9 mouse cellular contexts compared by ENCODE assay signal in the genomic region with DNA sequence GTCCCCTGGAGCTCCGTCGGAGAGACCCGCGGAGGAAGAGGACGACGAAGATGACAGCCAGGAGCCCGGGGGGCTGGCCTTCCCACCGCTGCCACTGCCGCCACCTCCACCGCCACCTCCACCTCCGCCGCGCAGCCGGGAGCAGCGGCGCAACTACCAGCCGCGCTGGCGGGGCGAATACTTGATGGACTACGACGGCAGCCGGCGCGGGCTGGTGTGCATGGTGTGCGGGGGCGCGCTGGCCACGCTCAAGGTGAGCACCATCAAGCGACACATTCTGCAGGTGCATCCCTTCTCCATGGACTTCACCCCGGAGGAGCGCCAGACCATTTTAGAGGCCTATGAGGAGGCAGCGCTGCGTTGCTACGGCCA. TPM values are rescaled to one million over a fixed set of nuclear protein-coding genes. Genes with fewer than 3 reads are reported as not detected.
DNase-seq lines count a peak whose midpoint lies in the region; ATAC-seq and TF ChIP-seq lines count a peak whose summit lies in the region.
"Had no signal": no experiment of that assay in that cellular context is flagged by ENCODE, and none has a peak within 500 bp of the region (broad histone marks: within the 10 kb centered on the region; RNA-seq: fewer than 3 reads in every experiment).

No protein-coding gene starts in this region.

- no peak for TF ChIP-seq CTCF in kidney, adult 2 months (conservative IDR thresholded peaks at IDR 0.05; ENCODE audit: insufficient read depth, insufficient read length, low read depth, low read length)

- peaks cover 8% of the 10 kb centered on the region for H3K4me1 ChIP-seq in kidney, adult 2 months (ENCODE audit: control insufficient read depth, insufficient read depth, low read length)
- peaks cover 54% of the 10 kb centered on the region for H3K4me1 ChIP-seq in embryonic facial prominence, embryonic 10.5 days
- H3K4me1 ChIP-seq in hindbrain, embryonic 14.5 days (replicated peaks; ENCODE audit: control insufficient read depth, insufficient read depth, low read length), result peaks cover 55% of the 10 kb centered on the region
- peaks cover 69% of the 10 kb centered on the region for H3K4me1 ChIP-seq in midbrain, embryonic 13.5 days (replicated peaks)

- H3K27ac ChIP-seq in kidney, adult 2 months (ENCODE audit: insufficient read depth, low read depth, low read length), result no peak overlapping the region
- peak overlapping the region; percentile 68 for H3K27ac ChIP-seq in embryonic facial prominence, embryonic 10.5 days (replicated peaks)
- peak overlapping the region; percentile 92 for H3K27ac ChIP-seq in hindbrain, embryonic 14.5 days
- peak overlapping the region; percentile 99 for H3K27ac ChIP-seq in midbrain, embryonic 13.5 days

- peak overlapping the region; percentile 47; the same call in 1 of the 2 replicates for H3K4me3 ChIP-seq in kidney, adult 2 months (ENCODE audit: insufficient read depth, low read depth, low read length)
- peak overlapping the region; percentile 91 for H3K4me3 ChIP-seq in embryonic facial prominence, embryonic 10.5 days
- peak overlapping the region; percentile 36 for H3K4me3 ChIP-seq in hindbrain, embryonic 14.5 days (replicated peaks; ENCODE audit: low read length)
- peak overlapping the region; percentile 82 for H3K4me3 ChIP-seq in midbrain, embryonic 13.5 days (replicated peaks)
- H3K4me3 ChIP-seq: megakaryocyte, embryonic 14.5 days had no signal

- no peaks in the 10 kb centered on the region; the same call in 1 of the 2 replicates for H3K36me3 ChIP-seq in kidney, adult 2 months (ENCODE audit: control insufficient read depth, insufficient read depth, low read length)
- H3K36me3 ChIP-seq in embryonic facial prominence, embryonic 10.5 days (replicated peaks), result peaks cover 82% of the 10 kb centered on the region
- H3K36me3 ChIP-seq in hindbrain, embryonic 14.5 days (replicated peaks; ENCODE audit: control insufficient read depth, insufficient read depth), result peaks cover 64% of the 10 kb centered on the region
- H3K36me3 ChIP-seq in midbrain, embryonic 13.5 days, result peaks cover 63% of the 10 kb centered on the region

- no peak for DNase-seq in kidney, adult 2 months
- DNase-seq in kidney, adult 11 months, result no peak
- peak; percentile 60 for DNase-seq in embryonic facial prominence, embryonic 10.5 days (ENCODE audit: low spot score)
- DNase-seq in hindbrain, embryonic 14.5 days (ENCODE audit: low spot score), result no peak
- no peak for DNase-seq in urinary bladder, postnatal 4 days (ENCODE audit: low spot score in 2 of 2)
- no peak for DNase-seq in left cerebral cortex, adult 11 months (ENCODE audit: low spot score)
- DNase-seq in cerebellum, postnatal 36 days, result no peak

- no peaks in the 10 kb centered on the region for H3K27me3 ChIP-seq in kidney, adult 2 months (replicated peaks; ENCODE audit: control insufficient read depth, insufficient read depth, low read length)
- peaks cover 28% of the 10 kb centered on the region for H3K27me3 ChIP-seq in embryonic facial prominence, embryonic 10.5 days (replicated peaks; ENCODE audit: low read depth, poor library complexity, severe bottlenecking)
- H3K27me3 ChIP-seq in hindbrain, embryonic 14.5 days (ENCODE audit: control insufficient read depth, insufficient read depth, low read length), result no peaks in the 10 kb centered on the region
- H3K27me3 ChIP-seq in midbrain, embryonic 13.5 days, result no peaks in the 10 kb centered on the region

- H3K9me3 ChIP-seq in embryonic facial prominence, embryonic 10.5 days, result no peaks in the 10 kb centered on the region
- H3K9me3 ChIP-seq in hindbrain, embryonic 14.5 days (ENCODE audit: control insufficient read depth, low read length), result no peaks in the 10 kb centered on the region
- H3K9me3 ChIP-seq in midbrain, embryonic 13.5 days, result no peaks in the 10 kb centered on the region
- H3K9me3 ChIP-seq: megakaryocyte, embryonic 14.5 days had no signal

- peak overlapping the region; percentile 100 for H3K9ac ChIP-seq in hindbrain, embryonic 14.5 days
- H3K9ac ChIP-seq in midbrain, embryonic 13.5 days (replicated peaks), result peak overlapping the region; percentile 89

- ATAC-seq in hindbrain, embryonic 14.5 days (ENCODE audit: low FRiP score), result no peak
- ATAC-seq in midbrain, embryonic 13.5 days, result no peak

- 32% methylated on average over 35 of the region's 35 CpGs for WGBS in kidney, adult 2 months
- 10% methylated on average over 35 of the region's 35 CpGs for WGBS in embryonic facial prominence, embryonic 10.5 days
- 5% methylated on average over 35 of the region's 35 CpGs for WGBS in hindbrain, embryonic 14.5 days
- WGBS in midbrain, embryonic 13.5 days, result 4% methylated on average over 29 of the region's 35 CpGs

- peak overlapping the region; percentile 90 for H3K4me2 ChIP-seq in hindbrain, embryonic 14.5 days (replicated peaks)
- H3K4me2 ChIP-seq in midbrain, embryonic 13.5 days (replicated peaks), result peak overlapping the region; percentile 70

- TF ChIP-seq POLR2A in kidney, adult 2 months (IDR thresholded peaks at IDR 0.05; ENCODE audit: low read depth, low read length), result no peak

RNA-seq across cellular contexts. Expression of a gene that starts 5.2 kb away (rescaled TPM):
- polyA plus RNA-seq in kidney, adult 2 months (2012; rRNA removed), result 9.4 and 12.0 TPM in 2 replicates
- polyA plus RNA-seq in embryonic facial prominence, embryonic 10.5 days (2016; fragmentation: Nextera tagmentation; extraction: Ambion mirVana), result 6.1 and 7.1 TPM in 2 replicates
- 15.4 and 16.3 TPM in 2 replicates for polyA plus RNA-seq in hindbrain, embryonic 14.5 days (2014; fragmentation: Nextera tagmentation; extraction: Ambion mirVana)
- 16.7 and 17.5 TPM in 2 replicates for polyA plus RNA-seq in midbrain, embryonic 13.5 days (2015; fragmentation: Nextera tagmentation; extraction: Ambion mirVana)

RNA-seq across cellular contexts. Expression of a gene that starts 39.8 kb away (rescaled TPM):
- polyA plus RNA-seq in kidney, adult 2 months (2012; rRNA removed), result 14.0 and 15.0 TPM in 2 replicates
- polyA plus RNA-seq in embryonic facial prominence, embryonic 10.5 days (2016; fragmentation: Nextera tagmentation; extraction: Ambion mirVana), result 44.5 and 51.7 TPM in 2 replicates
- 21.8 and 25.8 TPM in 2 replicates for polyA plus RNA-seq in hindbrain, embryonic 14.5 days (2014; fragmentation: Nextera tagmentation; extraction: Ambion mirVana)
- 42.2 and 45.3 TPM in 2 replicates for polyA plus RNA-seq in midbrain, embryonic 13.5 days (2015; fragmentation: Nextera tagmentation; extraction: Ambion mirVana)

Comparison
In these comparisons a context has a peak if more than half of its experiments do, and no peak if none do; other contexts are left out.
1. H3K4me3 ChIP-seq: peak in every context shown above with its lines; median percentile 91 in embryonic facial prominence, embryonic 10.5 days; 82 in midbrain, embryonic 13.5 days; 47 in kidney, adult 2 months; 36 in hindbrain, embryonic 14.5 days.